Mouse (Mus musculus) liver, embryonic 14.5 days (tissue): ENCODE data around the gene Chrnb4. TPM values are rescaled to one million over a fixed set of nuclear protein-coding genes. Genes with fewer than 3 reads are reported as not detected.

ENCODE experiments used
- ATAC-seq: fragments of 200-750 bp; cut with Nextera tagmentation; 2 replicates; pipeline ENCODE4 v1.8.0; 2017; ENCODE audit warnings: moderate number of reproducible peaks, mild to moderate bottlenecking, moderate library complexity; ENCODE audit not compliant: insufficient read depth
- DNase-seq, 3 experiments: peaks; one replicate each; pipeline ENCODE4 v3.0.0-alpha.2; 2012 to 2013; ENCODE audit warnings: low read depth in 3 of 3, low spot score in 3 of 3
- H3K27ac ChIP-seq: fragments of 300-500 bp; sonication (generic); 2 replicates; pipeline ENCODE4 v1.5.1; 2014; ENCODE audit warnings: moderate library complexity, mild to moderate bottlenecking, control low read depth, inconsistent platforms
- H3K27me3 ChIP-seq: fragments of 300-500 bp; sonication (generic); 2 replicates; pipeline ENCODE4 v1.6.1; 2014; ENCODE audit warnings: mild to moderate bottlenecking, low read length, moderate library complexity; ENCODE audit not compliant: control insufficient read depth, insufficient read depth
- H3K36me3 ChIP-seq: fragments of 300-500 bp; sonication (generic); replicated peaks from 2 replicates; pipeline ENCODE4 v1.6.1; 2014; ENCODE audit warnings: low read depth; ENCODE audit not compliant: control insufficient read depth, insufficient read depth
- H3K4me1 ChIP-seq, 2 experiments: fragments of 200-500 bp in 1 of 2; fragments of 300-500 bp in 1 of 2; sonication (generic) in 1 of 2; replicated peaks; 2 replicates each; pipeline ENCODE4 v1.6.1; 2012 to 2014; ENCODE audit warnings: antibody characterized with exemption in 1 of 2, inconsistent platforms in 1 of 2, low read length in 1 of 2; ENCODE audit not compliant: control insufficient read depth in 2 of 2, insufficient read depth in 2 of 2
- H3K4me2 ChIP-seq: fragments of 300-500 bp; sonication (generic); 2 replicates; pipeline ENCODE4 v1.6.1; 2014; ENCODE audit warnings: low read depth, mild to moderate bottlenecking, control low read depth, moderate library complexity
- H3K4me3 ChIP-seq, 2 experiments: fragments of 200-500 bp in 1 of 2; fragments of 300-500 bp in 1 of 2; sonication (generic) in 1 of 2; 2 replicates each; pipeline ENCODE4 v1.5.1; 2012 to 2014; ENCODE audit warnings: low read depth in 2 of 2, low read length in 2 of 2, mild to moderate bottlenecking in 2 of 2, control low read depth in 1 of 2, inconsistent platforms in 1 of 2, moderate library complexity in 1 of 2; ENCODE audit not compliant: insufficient read depth in 1 of 2
- H3K9ac ChIP-seq: fragments of 300-500 bp; sonication (generic); replicated peaks from 2 replicates; pipeline ENCODE4 v1.6.1; 2014; ENCODE audit warnings: mild to moderate bottlenecking, control low read depth, moderate library complexity
- H3K9me3 ChIP-seq: fragments of 300-500 bp; sonication (generic); 2 replicates; pipeline ENCODE4 v1.6.1; 2016; ENCODE audit warnings: low read length, mixed read lengths; ENCODE audit not compliant: control insufficient read depth
- CTCF ChIP-seq: IDR thresholded peaks from 2 replicates; pipeline ENCODE4 v1.5.1; 2016; ENCODE audit warnings: antibody characterized with exemption, low read depth, control low read depth
- EP300 ChIP-seq: IDR thresholded peaks from 2 replicates; pipeline ENCODE4 v1.6.1; 2016; ENCODE audit warnings: antibody characterized with exemption, low read depth
- WGBS: fragments of 180-500 bp; shearing (Covaris S2); extraction: QIAGEN DNeasy Blood & Tissue Kit; methylation state at CpG from one replicate; pipeline ENCODE4 v1.1.7; 2014; ENCODE audit not compliant: insufficient replicate concordance; 5-methylcytosine and 5-hydroxymethylcytosine counted together
- polyA plus RNA-seq, 2 experiments: library from polyadenylated mRNA; depleted of rRNA in 1 of 2; stranded (reverse) in 1 of 2; unstranded in 1 of 2; fragments of >200 nt; fragmentation: Nextera tagmentation in 1 of 2; extraction: Ambion mirVana in 1 of 2; gene quantifications; 2 replicates each; pipeline versions ENCODE4 v1.2.1 to v1.2.3; 2012 to 2014

Gene Chrnb4
- polyA plus RNA-seq, 2 experiments: not detected

GRCm38 (mm10) chr9:54981291-54982191, 67.0 kb downstream of the Chrnb4 start:
- ATAC-seq: no peak
- H3K9ac ChIP-seq: no peak overlapping the region
- H3K27me3 ChIP-seq: peaks cover 39% of the 10 kb centered on the region
- peak overlapping the region; percentile 30 to 55 for H3K4me3 ChIP-seq
- no peaks in the 10 kb centered on the region for H3K9me3 ChIP-seq
- no peaks in the 10 kb centered on the region for H3K4me1 ChIP-seq
- DNase-seq: peak in 2 of 3 experiments; percentile 3 to 11
- H3K4me2 ChIP-seq: peak overlapping the region; percentile 61
- 2% methylated on average over 78 of the region's 85 CpGs for WGBS
- H3K27ac ChIP-seq: no peak overlapping the region
- TF ChIP-seq CTCF (no peak), EP300 (no peak)
- no peaks in the 10 kb centered on the region for H3K36me3 ChIP-seq

DNA sequence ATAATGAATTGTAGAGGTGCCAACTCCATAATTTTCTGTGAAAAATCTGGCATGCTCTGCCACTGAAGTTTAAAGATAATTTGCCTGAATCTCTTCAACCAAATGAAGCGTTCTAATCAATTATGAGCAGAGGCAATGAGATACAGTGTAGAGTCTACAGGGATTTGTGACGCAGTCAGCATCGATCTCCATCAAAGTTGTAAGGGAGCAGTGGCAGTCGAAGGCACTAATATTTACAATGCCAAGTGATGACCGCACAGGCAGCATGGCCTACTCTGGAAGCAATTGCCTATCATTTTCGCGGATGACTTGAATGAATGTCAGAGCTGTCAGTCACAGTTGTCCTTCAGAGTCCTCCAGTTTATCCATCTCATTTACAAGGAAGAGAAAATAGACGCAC, 67.9 kb downstream of the Chrnb4 start, which contains the start of gene Chrna5:
Chrna5 (plus strand) TSS at position 207 of the 400 bp plus-strand sequence.
- H3K9me3 ChIP-seq: no peaks in the 10 kb centered on the region
- no peaks in the 10 kb centered on the region for H3K36me3 ChIP-seq
- H3K4me2 ChIP-seq: peak within 1 kb of the TSS; percentile 61
- H3K27ac ChIP-seq: no peak within 1 kb of the TSS
- peaks cover 39% of the 10 kb centered on the region for H3K27me3 ChIP-seq
- peak within 1 kb of the TSS; percentile 30 to 55 for H3K4me3 ChIP-seq
- no peak within 1 kb of the TSS for H3K9ac ChIP-seq
- ATAC-seq: no peak
- WGBS: 58% methylated on average over 8 of the region's 8 CpGs
- no peak for DNase-seq
- H3K4me1 ChIP-seq: no peaks in the 10 kb centered on the region
- no peak for TF ChIP-seq EP300

Other genes starting within 250 kb of the Chrnb4 start
- 6.3 and 8.9 TPM in 2 replicates for gene Ireb2, start 185.0 kb downstream of the Chrnb4 start, polyA plus RNA-seq (2012; rRNA removed)
- gene Ireb2, start 185.0 kb downstream of the Chrnb4 start, polyA plus RNA-seq (2014; fragmentation: Nextera tagmentation; extraction: Ambion mirVana): 12.3 and 12.4 TPM in 2 replicates
- 0.76 and 0.81 TPM in 2 replicates for gene Hykk, start 131.5 kb downstream of the Chrnb4 start, polyA plus RNA-seq (2012; rRNA removed)
- gene Hykk, start 131.5 kb downstream of the Chrnb4 start, polyA plus RNA-seq (2014; fragmentation: Nextera tagmentation; extraction: Ambion mirVana): 1.8 and 2.1 TPM in 2 replicates
- gene Psma4, start 98.0 kb downstream of the Chrnb4 start, polyA plus RNA-seq (2012; rRNA removed): 58.5 and 91.1 TPM in 2 replicates
- 170 and 171 TPM in 2 replicates for gene Psma4, start 98.0 kb downstream of the Chrnb4 start, polyA plus RNA-seq (2014; fragmentation: Nextera tagmentation; extraction: Ambion mirVana)
- gene AY074887, start 97.8 kb downstream of the Chrnb4 start, polyA plus RNA-seq (2012; rRNA removed): 0.04 TPM in 1 of 2 replicates, not detected in the other
- 0.27 and 0.69 TPM in 2 replicates for gene AY074887, start 97.8 kb downstream of the Chrnb4 start, polyA plus RNA-seq (2014; fragmentation: Nextera tagmentation; extraction: Ambion mirVana)
- 0.02 TPM in 1 of 2 replicates, not detected in the other for gene Chrna5, start 67.9 kb downstream of the Chrnb4 start, polyA plus RNA-seq (2012; rRNA removed)
- gene Chrna5, start 67.9 kb downstream of the Chrnb4 start, polyA plus RNA-seq (2014; fragmentation: Nextera tagmentation; extraction: Ambion mirVana): 0.05 TPM in 1 of 2 replicates, not detected in the other
- gene Chrna3, start 22.2 kb downstream of the Chrnb4 start, polyA plus RNA-seq (2012; rRNA removed): 0.03 TPM in 1 of 2 replicates, not detected in the other
- gene Chrna3, start 22.2 kb downstream of the Chrnb4 start, polyA plus RNA-seq (2014; fragmentation: Nextera tagmentation; extraction: Ambion mirVana): not detected in 2 replicates
- gene Ube2q2, start 100.1 kb upstream of the Chrnb4 start, polyA plus RNA-seq (2012; rRNA removed): 3.6 and 5.3 TPM in 2 replicates
- gene Ube2q2, start 100.1 kb upstream of the Chrnb4 start, polyA plus RNA-seq (2014; fragmentation: Nextera tagmentation; extraction: Ambion mirVana): 11.3 and 11.9 TPM in 2 replicates
- gene Fbxo22, start 160.1 kb upstream of the Chrnb4 start, polyA plus RNA-seq (2012; rRNA removed): 6.2 and 8.8 TPM in 2 replicates
- 15.7 and 16.9 TPM in 2 replicates for gene Fbxo22, start 160.1 kb upstream of the Chrnb4 start, polyA plus RNA-seq (2014; fragmentation: Nextera tagmentation; extraction: Ambion mirVana)